Mouse (Mus musculus) neutrophil, adult 83 days (primary cell): ENCODE data around the gene Fam129c. TPM values are rescaled to one million over a fixed set of nuclear protein-coding genes. Genes with fewer than 3 reads are reported as not detected.

Source experiments
- total RNA-seq, 2 experiments: library from RNA; stranded (reverse); gene quantifications; one replicate each; pipeline ENCODE4 v1.2.4; 2023

Fam129c gene
- total RNA-seq, result 1 to 10 TPM; 5.6 to 7.0 TPM

GRCm38 (mm10) chr8:71597451-71597850 lies at the start of gene Fam129c:
Gene Fam129c, plus strand, starts transcription at chr8:71597648.

GRCm38 (mm10) chr8:71558071-71558957 lies 39.1 kb upstream of the Fam129c start, which contains the start of gene Tmem221:
Gene Tmem221, minus strand, starts transcription at chr8:71558871.

GRCm38 (mm10) chr8:71566501-71566900 lies 30.9 kb upstream of the Fam129c start, which contains the start of gene Nxnl1:
Gene Nxnl1, minus strand, starts transcription at chr8:71566601.

GRCm38 (mm10) chr8:71568387-71568937 lies 29.0 kb upstream of the Fam129c start, which contains the start of gene Slc27a1:
Gene Slc27a1, plus strand, starts transcription at chr8:71568882.

GRCm38 (mm10) chr8:71591471-71592373 lies 5.7 kb upstream of the Fam129c start, which contains the start of gene Pgls:
Gene Pgls, plus strand, starts transcription at chr8:71592176.

GRCm38 (mm10) chr8:71610822-71611651 lies 13.6 kb downstream of the Fam129c start, which contains the start of gene Colgalt1:
Gene Colgalt1, plus strand, starts transcription at chr8:71610998.

Other genes starting within 250 kb of the Fam129c start
- 100 to 1,000 TPM; 149 to 154 TPM for gene Use1, start 230.8 kb upstream of the Fam129c start, total RNA-seq
- 10 to 100 TPM; 19.8 to 20.1 TPM for gene Ocel1, start 226.3 kb upstream of the Fam129c start, total RNA-seq
- 1 to 10 TPM; 7.2 to 8.2 TPM for gene Nr2f6, start 215.7 kb upstream of the Fam129c start, total RNA-seq
- under 1 TPM in 1 of 2 experiments, not detected in 1; 0.39 TPM for gene Ushbp1, start 201.8 kb upstream of the Fam129c start, total RNA-seq
- 10 to 100 TPM; 60.0 to 62.4 TPM for gene Babam1, start 200.8 kb upstream of the Fam129c start, total RNA-seq
- 10 to 100 TPM; 18.6 to 22.4 TPM for gene Ankle1, start 191.6 kb upstream of the Fam129c start, total RNA-seq
- 1 to 10 TPM; 4.8 to 5.6 TPM for gene Abhd8, start 134.0 kb upstream of the Fam129c start, total RNA-seq
- 10 to 100 TPM; 33.7 to 34.1 TPM for gene Mrpl34, start 132.7 kb upstream of the Fam129c start, total RNA-seq
- 10 to 100 TPM; 72.6 to 81.2 TPM for gene Dda1, start 128.4 kb upstream of the Fam129c start, total RNA-seq
- 1 to 10 TPM; 3.4 to 4.5 TPM for gene Ano8, start 111.7 kb upstream of the Fam129c start, total RNA-seq
- 10 to 100 TPM; 11.0 to 13.3 TPM for gene Gtpbp3, start 109.5 kb upstream of the Fam129c start, total RNA-seq
- under 1 TPM; 0.40 to 0.44 TPM for gene Plvap, start 85.9 kb upstream of the Fam129c start, total RNA-seq
- gene Ccdc194, start 71.9 kb upstream of the Fam129c start, total RNA-seq, result under 1 TPM; 0.31 to 0.38 TPM
- gene Bst2, start 60.2 kb upstream of the Fam129c start, total RNA-seq, result 10 to 100 TPM; 20.1 to 22.3 TPM
- 10 to 100 TPM; 27.2 to 31.8 TPM for gene Mvb12a, start 54.7 kb upstream of the Fam129c start, total RNA-seq
- under 1 TPM in 1 of 2 experiments, not detected in 1; 0.42 TPM for gene Tmem221, start 38.8 kb upstream of the Fam129c start, total RNA-seq
- not detected for gene Nxnl1, start 31.0 kb upstream of the Fam129c start, total RNA-seq
- gene Slc27a1, start 28.8 kb upstream of the Fam129c start, total RNA-seq, result 1 to 10 TPM in 1 of 2 experiments, under 1 TPM in 1; 0.88 to 1.3 TPM
- 10 to 100 TPM; 83.8 to 84.4 TPM for gene Pgls, start 5.5 kb upstream of the Fam129c start, total RNA-seq
- gene Colgalt1, start 13.3 kb downstream of the Fam129c start, total RNA-seq, result 10 to 100 TPM; 46.9 to 48.6 TPM
- gene Unc13a, start 74.1 kb downstream of the Fam129c start, total RNA-seq, result under 1 TPM; 0.13 to 0.38 TPM
- 10 to 100 TPM; 13.8 to 21.0 TPM for gene Jak3, start 78.6 kb downstream of the Fam129c start, total RNA-seq
- 1 to 10 TPM; 3.4 to 7.7 TPM for gene Insl3, start 91.6 kb downstream of the Fam129c start, total RNA-seq
- under 1 TPM; 0.13 to 0.15 TPM for gene B3gnt3, start 104.1 kb downstream of the Fam129c start, total RNA-seq
- 10 to 100 TPM; 57.7 to 61.1 TPM for gene Fcho1, start 128.1 kb downstream of the Fam129c start, total RNA-seq